Mouse (Mus musculus) myocyte (in vitro differentiated cells): Measurements from ENCODE around the gene Gm21969.

Experiments used
- CEBPB ChIP-seq: IDR thresholded peaks from 2 replicates; pipeline ENCODE4 v1.6.1; 2011; ENCODE audit warnings: mild to moderate bottlenecking, moderate library complexity; ENCODE audit not compliant: poor library complexity, insufficient read depth, severe bottlenecking
- E2F4 ChIP-seq: IDR thresholded peaks from one replicate; pipeline ENCODE4 v1.6.1; 2011; ENCODE audit warnings: mild to moderate bottlenecking, control low read depth, moderate library complexity; ENCODE audit not compliant: insufficient read depth
- MAX ChIP-seq: IDR thresholded peaks from one replicate; pipeline ENCODE4 v1.6.1; 2011; ENCODE audit warnings: low read depth, mild to moderate bottlenecking, control low read depth
- MYOD1 ChIP-seq, 3 experiments: IDR thresholded peaks; one replicate each; pipeline ENCODE4 v1.6.1; 2011; ENCODE audit warnings: control low read depth in 2 of 3, low read depth in 2 of 3, mild to moderate bottlenecking in 2 of 3, moderate library complexity in 1 of 3; ENCODE audit not compliant: insufficient read length in 2 of 3, control insufficient read depth in 1 of 3
- MYOG ChIP-seq, 3 experiments: IDR thresholded peaks; one replicate each; pipeline ENCODE4 v1.6.1; 2011; ENCODE audit warnings: control low read depth in 2 of 3, low read depth in 2 of 3, mild to moderate bottlenecking in 2 of 3; ENCODE audit not compliant: insufficient read length in 2 of 3, control insufficient read depth in 1 of 3, insufficient read depth in 1 of 3
- POLR2A ChIP-seq: IDR thresholded peaks from one replicate; pipeline ENCODE4 v1.6.1; 2011; ENCODE audit warnings: low read depth, mild to moderate bottlenecking, control low read depth, moderate library complexity; ENCODE audit not compliant: insufficient read length
- POLR2AphosphoS2 ChIP-seq: IDR thresholded peaks from one replicate; pipeline ENCODE4 v1.6.1; 2011; ENCODE audit warnings: low read depth, control low read depth; ENCODE audit not compliant: insufficient read length
- REST ChIP-seq: IDR thresholded peaks from one replicate; pipeline ENCODE4 v1.6.1; 2011; ENCODE audit warnings: mild to moderate bottlenecking, control low read depth, moderate library complexity; ENCODE audit not compliant: insufficient read depth, insufficient read length
- SRF ChIP-seq: IDR thresholded peaks from one replicate; pipeline ENCODE4 v1.6.1; 2011; ENCODE audit warnings: low read depth; ENCODE audit not compliant: control insufficient read depth, insufficient read length
- TCF12 ChIP-seq: IDR thresholded peaks from one replicate; pipeline ENCODE4 v1.6.1; 2011; ENCODE audit warnings: mild to moderate bottlenecking, control low read depth; ENCODE audit not compliant: poor library complexity, insufficient read depth, severe bottlenecking
- TCF3 ChIP-seq: IDR thresholded peaks from one replicate; pipeline ENCODE4 v1.6.1; 2011; ENCODE audit warnings: low read depth, control low read depth; ENCODE audit not compliant: insufficient read length
- USF1 ChIP-seq: IDR thresholded peaks from one replicate; pipeline ENCODE4 v1.6.1; 2011; ENCODE audit warnings: low read depth, mild to moderate bottlenecking, control low read depth, moderate library complexity

- TF ChIP-seq MAX: no peak
- TF ChIP-seq POLR2A: no peak
- TF ChIP-seq TCF12: no peak
- no peak for TF ChIP-seq E2F4
- TF ChIP-seq POLR2AphosphoS2: no peak
- no peak for TF ChIP-seq MYOG (IDR thresholded peaks at IDR 0.05; ENCODE audit: control insufficient read depth in 1 of 3, insufficient read depth in 1 of 3, insufficient read length in 2 of 3, low read depth in 2 of 3)
- no peak for TF ChIP-seq MYOD1 (IDR thresholded peaks at IDR 0.05; ENCODE audit: control insufficient read depth in 1 of 3, insufficient read length in 2 of 3, low read depth in 2 of 3)
- no peak for TF ChIP-seq REST
- TF ChIP-seq USF1: no peak
- TF ChIP-seq CEBPB: no peak
- TF ChIP-seq TCF3: no peak
- no peak for TF ChIP-seq SRF
Observed at GRCm38 (mm10) chr4:139581427-139582051, 21.4 kb upstream of the Gm21969 start.
